Mouse (Mus musculus) CD4-positive naive resting alpha-beta T cell, adult 57 days (primary cell): Measurements from ENCODE around the gene Med31. TPM values are rescaled to one million over a fixed set of nuclear protein-coding genes. Genes with fewer than 3 reads are reported as not detected.

Experiments used
- total RNA-seq: library from RNA; stranded (reverse); gene quantifications from one replicate; pipeline ENCODE4 v1.2.4, GENCODE M21; 2023

The Med31 gene
- 15.7 TPM for total RNA-seq

GRCm38 (mm10) chr11:72215410-72215797 lies at the start of gene Med31:
Med31 (minus strand) TSS chr11:72215592.

DNA sequence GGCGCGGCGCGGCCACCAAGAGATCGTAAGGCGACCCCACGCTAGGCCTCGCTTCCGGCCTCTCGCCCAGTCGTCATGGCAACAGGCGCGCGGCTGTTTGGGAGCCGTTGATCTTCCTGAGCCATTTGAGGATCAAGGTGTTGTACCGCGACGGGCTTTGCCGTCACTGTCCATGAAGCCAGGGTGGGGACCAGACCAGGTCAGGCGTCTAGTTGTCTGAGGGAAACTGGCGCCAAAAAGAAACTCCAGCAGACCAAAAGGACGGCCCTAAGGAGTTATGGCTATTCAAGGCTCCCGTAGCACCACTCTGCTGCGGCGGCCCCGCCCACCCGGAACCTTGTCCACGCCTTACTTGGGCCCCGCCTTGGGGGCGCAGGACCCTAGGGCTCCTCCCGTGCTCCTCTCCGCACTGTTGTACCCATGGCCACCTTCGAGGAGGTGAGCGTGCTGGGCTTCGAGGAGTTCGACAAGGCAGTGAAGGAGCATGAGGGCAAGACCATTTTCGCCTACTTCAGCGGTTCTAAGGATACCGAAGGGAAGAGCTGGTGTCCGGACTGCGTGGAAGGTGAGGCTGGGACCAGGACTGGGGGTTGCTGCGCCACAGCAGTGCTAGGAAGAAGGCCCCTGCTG lies 8.1 kb downstream of the Med31 start, which contains the start of the genes 4933427D14Rik and Txndc17:
TSS of gene 4933427D14Rik (minus strand) at position 256 of the 630 bp plus-strand sequence.
TSS of gene Txndc17 (plus strand) at position 344 of the 630 bp plus-strand sequence.

DNA sequence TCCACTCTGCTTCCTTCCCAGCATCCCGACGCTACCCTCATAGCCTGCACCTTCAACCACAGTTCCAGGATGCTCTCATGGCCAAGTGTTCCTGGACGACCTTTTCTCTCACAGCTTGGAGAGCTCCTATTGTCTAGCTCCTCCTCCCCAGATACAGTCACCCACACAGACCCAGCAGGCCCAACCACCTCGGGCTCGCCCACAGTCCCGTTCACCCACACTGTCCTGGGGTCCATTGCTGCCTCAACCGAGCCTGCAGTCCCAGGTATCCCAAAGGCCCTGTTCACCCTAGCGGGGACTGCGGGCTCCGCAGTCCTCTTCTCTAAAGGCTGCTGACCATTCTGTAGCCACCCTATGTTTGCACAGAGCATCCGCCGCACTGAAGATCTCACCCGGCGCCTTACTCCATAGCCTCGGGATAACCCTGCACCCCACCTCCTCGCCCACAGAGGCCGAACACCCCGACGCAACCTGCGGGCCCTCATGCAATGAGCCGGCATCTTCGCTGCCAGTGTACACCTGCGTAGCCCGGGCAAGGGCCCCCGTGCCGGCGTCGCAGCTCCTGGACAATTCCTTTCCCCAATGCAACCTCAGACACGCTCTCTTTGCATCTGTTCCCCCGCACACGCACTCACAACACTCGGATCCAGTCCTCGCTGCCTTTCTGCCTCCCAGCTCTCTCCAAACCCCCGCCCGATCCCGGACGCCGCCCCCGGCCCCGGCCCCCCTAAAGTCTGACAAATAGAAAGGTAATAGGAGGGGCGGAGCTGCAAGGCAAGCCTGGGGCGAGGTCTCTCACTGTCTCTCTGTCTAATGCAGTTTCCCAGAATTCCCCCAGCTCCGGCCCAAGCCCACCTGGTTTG lies 8.8 kb downstream of the Med31 start, which contains the start of gene Gm43951:
TSS of gene Gm43951 (minus strand) at position 500 of the 863 bp plus-strand sequence.

Other genes starting within 250 kb of the Med31 start
- 0.24 TPM for gene Aipl1, start 178.1 kb downstream of the Med31 start, total RNA-seq
- not detected for gene Pimreg, start 173.6 kb downstream of the Med31 start, total RNA-seq
- gene Pitpnm3, start 79.8 kb downstream of the Med31 start, total RNA-seq, result 0.09 TPM
- gene Gm43951, start 8.8 kb downstream of the Med31 start, total RNA-seq, result 0.65 TPM
- gene 4933427D14Rik, start 8.1 kb downstream of the Med31 start, total RNA-seq, result 14.9 TPM
- gene Txndc17, start 8.0 kb downstream of the Med31 start, total RNA-seq, result 29.9 TPM
- gene Slc13a5, start 51.6 kb upstream of the Med31 start, total RNA-seq, result not detected
- gene Xaf1, start 86.0 kb upstream of the Med31 start, total RNA-seq, result 46.3 TPM
- gene Fbxo39, start 98.9 kb upstream of the Med31 start, total RNA-seq, result 1.0 TPM
- not detected for gene Tekt1, start 146.8 kb upstream of the Med31 start, total RNA-seq
- gene Smtnl2, start 196.1 kb upstream of the Med31 start, total RNA-seq, result not detected
- not detected for gene Ggt6, start 219.9 kb upstream of the Med31 start, total RNA-seq
- 165 TPM for gene Mybbp1a, start 225.8 kb upstream of the Med31 start, total RNA-seq